Mouse (Mus musculus): ENCODE measurements around the gene Gpr39.

DNA sequence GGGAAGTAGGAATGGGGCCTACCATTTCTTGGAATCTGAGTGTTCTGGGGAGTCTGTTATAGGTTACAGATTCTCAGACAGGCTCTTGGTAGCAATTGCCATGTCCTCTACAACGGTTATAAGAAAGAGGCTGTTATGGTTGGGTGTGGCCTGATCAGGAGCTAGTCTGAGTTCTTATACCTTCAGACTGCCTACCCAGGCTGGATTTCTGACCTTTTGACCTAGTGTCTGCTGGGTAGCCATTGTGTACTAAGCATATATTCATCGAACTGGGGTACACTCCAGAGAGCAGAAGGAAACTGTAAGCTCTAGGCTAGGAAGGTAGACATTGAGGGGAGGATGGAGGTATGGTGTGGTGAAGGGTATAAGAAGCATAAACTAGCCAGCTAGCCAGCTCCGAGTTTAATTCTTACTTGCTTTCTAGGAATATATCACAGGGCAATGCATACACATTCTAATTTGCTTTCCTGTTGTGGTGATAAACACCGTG is 24.4 kb downstream of the Gpr39 start:
- no peak for TF ChIP-seq GATA1 (IDR thresholded peaks at IDR 0.05; ENCODE audit: borderline replicate concordance, low read length)
- no peak for TF ChIP-seq FLI1 (IDR thresholded peaks at IDR 0.05; ENCODE audit: low read length)

All from megakaryocyte, embryonic 14.5 days (primary cell).